1 mouse cellular context compared by ENCODE assay signal in the genomic region with DNA sequence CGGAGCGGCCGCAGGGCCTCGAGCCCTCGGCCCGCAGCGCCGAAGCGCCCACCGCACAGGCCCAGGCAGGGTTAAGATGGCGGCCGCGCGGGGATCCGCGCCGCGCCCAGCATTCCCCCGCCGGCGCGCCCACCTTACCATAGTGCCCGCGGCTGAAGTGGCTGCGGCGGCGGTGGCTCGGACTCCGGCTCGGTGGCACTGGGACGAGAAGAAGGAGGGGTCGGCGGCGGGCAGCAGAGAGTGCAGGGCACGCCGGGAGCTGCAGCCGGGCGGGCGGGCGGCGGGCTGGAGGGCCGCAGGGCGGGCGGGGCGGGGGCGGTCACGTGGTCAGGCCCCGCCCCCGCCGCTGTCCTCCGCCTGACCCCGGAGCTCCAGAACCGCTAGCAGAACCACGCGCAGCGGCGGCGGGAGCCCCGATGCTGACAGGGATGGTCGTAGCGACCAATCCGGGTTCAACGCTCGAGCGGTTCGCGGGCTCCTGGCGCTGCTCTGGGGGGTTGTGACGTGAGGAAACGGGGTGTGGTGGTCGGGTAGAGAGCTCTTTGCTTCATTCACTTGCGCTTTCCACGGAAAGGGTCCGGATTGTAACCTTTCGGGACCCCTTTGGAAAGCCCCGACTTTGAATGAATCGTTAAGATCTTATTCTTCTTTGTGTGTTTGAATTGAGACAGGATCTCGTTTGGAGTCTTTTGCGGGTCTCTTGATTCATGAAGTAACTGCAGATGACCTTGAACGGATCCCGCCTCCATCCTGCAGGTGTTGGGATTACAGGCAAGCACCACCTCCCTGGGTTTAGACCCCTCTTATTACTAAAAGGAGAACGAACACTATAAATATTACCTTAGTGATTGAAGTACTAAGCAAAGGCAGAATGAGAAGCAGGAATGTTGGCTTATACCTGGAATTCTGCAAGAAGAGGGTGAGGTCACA.
TF ChIP-seq lines count a peak whose summit lies in the region.

A gene (minus strand): TSS at position 272 of the 930 bp plus-strand sequence.

TF ChIP-seq in CH12.LX, 34 proteins besides CTCF, POLR2A, EP300 and RAD21 (continued from another document):
- TF ChIP-seq PAX5 (IDR thresholded peaks at IDR 0.05; ENCODE audit: low read length) (no peak), SMC3 (IDR thresholded peaks at IDR 0.05; ENCODE audit: low read depth, low read length) (no peak), ZNF384 (IDR thresholded peaks at IDR 0.05; ENCODE audit: low read depth, low read length) (no peak), JUN (IDR thresholded peaks at IDR 0.05; ENCODE audit: insufficient read depth, low read depth, low read length) (no peak), MYC (IDR thresholded peaks at IDR 0.05; ENCODE audit: low read depth, low read length) (no peak), CHD1 (IDR thresholded peaks at IDR 0.05; ENCODE audit: low read depth, low read length) (no peak), GABPA (IDR thresholded peaks at IDR 0.05; ENCODE audit: insufficient replicate concordance, low read depth, low read length) (no peak), ZC3H11A (IDR thresholded peaks at IDR 0.05; ENCODE audit: low read depth, low read length) (no peak), ZKSCAN1 (IDR thresholded peaks at IDR 0.05; ENCODE audit: borderline replicate concordance, low read depth, low read length) (no peak), MXI1 (IDR thresholded peaks at IDR 0.05; ENCODE audit: low read depth, low read length) (no peak; the same call in 1 of the 2 replicates), USF1 (IDR thresholded peaks at IDR 0.05; ENCODE audit: low read depth, low read length) (peak; percentile 86), JUND (conservative IDR thresholded peaks at IDR 0.05; ENCODE audit: low read depth, low read length) (no peak), TBP (conservative IDR thresholded peaks at IDR 0.05; ENCODE audit: low read depth, low read length) (no peak), ELF1 (IDR thresholded peaks at IDR 0.05; ENCODE audit: low read depth, low read length) (no peak), CHD2 (IDR thresholded peaks at IDR 0.05; ENCODE audit: low read length) (no peak), MAFK (IDR thresholded peaks at IDR 0.05; ENCODE audit: insufficient replicate concordance, low read length) (no peak), USF2 (conservative IDR thresholded peaks at IDR 0.05; ENCODE audit: low read depth, low read length) (peak; percentile 57), NELFE (IDR thresholded peaks at IDR 0.05; ENCODE audit: low read depth, low read length) (peak; percentile 55), MEF2A (IDR thresholded peaks at IDR 0.05; ENCODE audit: borderline replicate concordance, low read depth, low read length) (no peak), BHLHE40 (IDR thresholded peaks at IDR 0.05; ENCODE audit: low read depth, low read length) (0 out of 2 replicates have a peak, but pooled peaks have one; percentile 22), ZMIZ1 (IDR thresholded peaks at IDR 0.05; ENCODE audit: low read depth, low read length) (no peak), POLR2AphosphoS2 (IDR thresholded peaks at IDR 0.05; ENCODE audit: low read depth, low read length) (no peak), HCFC1 (IDR thresholded peaks at IDR 0.05; ENCODE audit: low read depth, low read length) (peak; percentile 39)
